ENCODE assay signal across 18 mouse cellular contexts in genomic region chr10:68001456-68001855, GRCm38 (mm10). TPM values are rescaled to one million over a fixed set of nuclear protein-coding genes. Genes with fewer than 3 reads are reported as not detected.
DNase-seq lines count a peak whose midpoint lies in the region; ATAC-seq and TF ChIP-seq lines count a peak whose summit lies in the region.
"Had no signal": no experiment of that assay in that cellular context is flagged by ENCODE, and none has a peak within 500 bp of the region (broad histone marks: within the 10 kb centered on the region; RNA-seq: fewer than 3 reads in every experiment).

No protein-coding gene starts in this region.

- no peaks in the 10 kb centered on the region for H3K36me3 ChIP-seq in forebrain, postnatal 0 days (ENCODE audit: insufficient read depth)
- H3K36me3 ChIP-seq in forebrain, embryonic 14.5 days (ENCODE audit: control insufficient read depth, insufficient read depth, low read length): peaks cover 5% of the 10 kb centered on the region; the same call in 1 of the 2 replicates
- H3K36me3 ChIP-seq in ES-Bruce4 (ENCODE audit: control insufficient read depth, insufficient read depth, low read length, poor library complexity, severe bottlenecking): no peaks in the 10 kb centered on the region
- H3K36me3 ChIP-seq: embryonic facial prominence, embryonic 13.5 days; hindbrain, embryonic 12.5 days had no signal

- no peaks in the 10 kb centered on the region for H3K27me3 ChIP-seq in forebrain, postnatal 0 days (ENCODE audit: insufficient read depth, low read length)
- H3K27me3 ChIP-seq in forebrain, embryonic 14.5 days (replicated peaks; ENCODE audit: control insufficient read depth, insufficient read depth, low read length): no peaks in the 10 kb centered on the region
- H3K27me3 ChIP-seq in ES-Bruce4 (ENCODE audit: control insufficient read depth, insufficient read depth, low read length, poor library complexity, severe bottlenecking): no peaks in the 10 kb centered on the region
- H3K27me3 ChIP-seq: embryonic facial prominence, embryonic 13.5 days; forebrain, embryonic 12.5 days; hindbrain, embryonic 12.5 days had no signal

- no peak overlapping the region for H3K27ac ChIP-seq in forebrain, postnatal 0 days (ENCODE audit: low read depth, low read length)
- H3K27ac ChIP-seq in forebrain, embryonic 14.5 days (ENCODE audit: low read depth, low read length): no peak overlapping the region
- no peak overlapping the region for H3K27ac ChIP-seq in ES-Bruce4 (ENCODE audit: insufficient read depth, low read length)
- no peak overlapping the region for H3K27ac ChIP-seq in embryonic fibroblast, embryonic 13.5 days (ENCODE audit: insufficient read depth, low read length)
- H3K27ac ChIP-seq: embryonic facial prominence, embryonic 13.5 days; forebrain, embryonic 12.5 days; hindbrain, embryonic 12.5 days had no signal

- no peak overlapping the region for H3K9ac ChIP-seq in forebrain, postnatal 0 days
- H3K9ac ChIP-seq in forebrain, embryonic 14.5 days (ENCODE audit: low read length): no peak overlapping the region
- H3K9ac ChIP-seq in ES-Bruce4 (ENCODE audit: low read depth, poor library complexity, severe bottlenecking): no peak overlapping the region
- H3K9ac ChIP-seq: embryonic facial prominence, embryonic 13.5 days; forebrain, embryonic 12.5 days; hindbrain, embryonic 12.5 days had no signal

- no peak for DNase-seq in forebrain, postnatal 0 days
- no peak for DNase-seq in forebrain, embryonic 14.5 days (ENCODE audit: low spot score)
- no peak for DNase-seq in lung, adult 2 months
- DNase-seq in lung, postnatal 10 days: no peak
- DNase-seq in adrenal gland, adult 18-20 months (ENCODE audit: low spot score in 2 of 2): no peak
- DNase-seq in spleen, postnatal 4 days (ENCODE audit: low spot score in 2 of 2): no peak
- DNase-seq: adrenal gland, postnatal 14 days; cerebellum, adult 11 months; kidney, adult 18-20 months; lung, postnatal 14 days; right cerebral cortex, postnatal 14 days had no signal

- H3K9me3 ChIP-seq in forebrain, postnatal 0 days (ENCODE audit: low read length): no peaks in the 10 kb centered on the region
- no peaks in the 10 kb centered on the region for H3K9me3 ChIP-seq in forebrain, embryonic 14.5 days (replicated peaks; ENCODE audit: control insufficient read depth, low read length)
- no peaks in the 10 kb centered on the region for H3K9me3 ChIP-seq in ES-Bruce4 (replicated peaks; ENCODE audit: control insufficient read depth, insufficient read depth, low read length, poor library complexity, severe bottlenecking)
- H3K9me3 ChIP-seq: embryonic facial prominence, embryonic 13.5 days; forebrain, embryonic 12.5 days; hindbrain, embryonic 12.5 days had no signal

- 90% methylated on average over 6 of the region's 6 CpGs for WGBS in forebrain, postnatal 0 days
- 90% methylated on average over 6 of the region's 6 CpGs for WGBS in forebrain, embryonic 14.5 days
- 86% methylated on average over 6 of the region's 6 CpGs for WGBS in lung, adult 2 months

- H3K4me2 ChIP-seq in forebrain, postnatal 0 days (ENCODE audit: low read depth): no peak overlapping the region
- H3K4me2 ChIP-seq in forebrain, embryonic 14.5 days (ENCODE audit: low read length): no peak overlapping the region
- H3K4me2 ChIP-seq: embryonic facial prominence, embryonic 13.5 days; forebrain, embryonic 12.5 days; hindbrain, embryonic 12.5 days; midbrain, embryonic 11.5 days had no signal

- TF ChIP-seq CTCF in forebrain, postnatal 0 days (IDR thresholded peaks at IDR 0.05; ENCODE audit: low read depth): peak; percentile 27; the same call in 1 of the 2 replicates
- peak; percentile 24; the same call in 1 of the 2 replicates for TF ChIP-seq CTCF in lung, adult 2 months (IDR thresholded peaks at IDR 0.05; ENCODE audit: insufficient read depth, low read length)
- TF ChIP-seq CTCF in ES-Bruce4 (IDR thresholded peaks at IDR 0.05; ENCODE audit: low read depth, low read length): peak; percentile 80
- TF ChIP-seq CTCF in embryonic fibroblast, embryonic 13.5 days (IDR thresholded peaks at IDR 0.05; ENCODE audit: borderline replicate concordance, insufficient read depth, low read length): peak; percentile 8; the same call in 1 of the 2 replicates

- ATAC-seq in forebrain, postnatal 0 days: no peak
- no peak for ATAC-seq in forebrain, embryonic 14.5 days

- 0 out of 2 replicates have a peak, but pooled peaks cover 2% of the 10 kb centered on the region for H3K4me1 ChIP-seq in forebrain, postnatal 0 days (ENCODE audit: insufficient read depth)
- H3K4me1 ChIP-seq in forebrain, embryonic 14.5 days (ENCODE audit: control insufficient read depth, insufficient read depth, low read length): no peaks in the 10 kb centered on the region
- H3K4me1 ChIP-seq in lung, adult 2 months (ENCODE audit: control insufficient read depth, insufficient read depth, low read length): peaks cover 3% of the 10 kb centered on the region
- H3K4me1 ChIP-seq in ES-Bruce4 (ENCODE audit: control insufficient read depth, insufficient read depth, low read length): no peaks in the 10 kb centered on the region
- H3K4me1 ChIP-seq in embryonic fibroblast, embryonic 13.5 days (ENCODE audit: control insufficient read depth, insufficient read depth, low read length): no peaks in the 10 kb centered on the region
- H3K4me1 ChIP-seq: forebrain, embryonic 12.5 days had no signal

- H3K4me3 ChIP-seq in forebrain, postnatal 0 days (ENCODE audit: low read depth, low read length): no peak overlapping the region
- no peak overlapping the region for H3K4me3 ChIP-seq in forebrain, embryonic 14.5 days (ENCODE audit: low read depth, low read length)
- H3K4me3 ChIP-seq in lung, adult 2 months (replicated peaks; ENCODE audit: extremely low read depth, low read depth, low read length): no peak overlapping the region
- H3K4me3 ChIP-seq in ES-Bruce4 (ENCODE audit: low read depth, low read length): no peak overlapping the region
- H3K4me3 ChIP-seq in embryonic fibroblast, embryonic 13.5 days (ENCODE audit: insufficient read depth, low read length): no peak overlapping the region
- H3K4me3 ChIP-seq: embryonic facial prominence, embryonic 13.5 days; forebrain, embryonic 12.5 days; hindbrain, embryonic 12.5 days had no signal

- TF ChIP-seq POLR2A in lung, adult 2 months (IDR thresholded peaks at IDR 0.05; ENCODE audit: borderline replicate concordance, extremely low read depth, low read depth, low read length): no peak
- TF ChIP-seq POLR2A in ES-Bruce4 (IDR thresholded peaks at IDR 0.05; ENCODE audit: insufficient read depth, low read length): no peak
- TF ChIP-seq POLR2A in embryonic fibroblast, embryonic 13.5 days (IDR thresholded peaks at IDR 0.05; ENCODE audit: low read depth, low read length): no peak

- no peak for TF ChIP-seq EP300 in ES-Bruce4 (IDR thresholded peaks at IDR 0.05; ENCODE audit: insufficient read depth, low read depth, low read length)

RNA-seq across cellular contexts. Expression of gene Rtkn2, which starts 22.1 kb away (rescaled TPM):
- total RNA-seq in forebrain, postnatal 0 days (2014; rRNA removed): 4.5 and 4.9 TPM in 2 replicates
- polyA plus RNA-seq in forebrain, postnatal 0 days (2015; fragmentation: Nextera tagmentation; extraction: Ambion mirVana): 3.2 and 4.2 TPM in 2 replicates
- 11.1 and 11.2 TPM in 2 replicates for polyA plus RNA-seq in forebrain, embryonic 14.5 days (2014; fragmentation: Nextera tagmentation; extraction: Ambion mirVana)
- 37.1 and 56.1 TPM in 2 replicates for polyA plus RNA-seq in lung, adult 2 months (2012; rRNA removed)
- 16.4 and 19.4 TPM in 2 replicates for polyA plus RNA-seq in ES-Bruce4 (2011; ENCODE audit: insufficient read depth, insufficient read length, low read depth, missing spikeins)
- polyA plus RNA-seq in embryonic fibroblast, embryonic 13.5 days (2011; ENCODE audit: insufficient read length, low read depth, missing spikeins): 1.2 and 3.0 TPM in 2 replicates
- under 1 TPM; 0.13 to 0.27 TPM for total RNA-seq in adrenal gland, adult 18-20 months (2021)
- polyA plus RNA-seq: large intestine, adult 2 months had no signal

Comparison
In these comparisons a context has a peak if more than half of its experiments do, and no peak if none do; other contexts are left out.
1. CTCF ChIP-seq: peak in every context shown above with its lines; median percentile 80 in ES-Bruce4; 27 in forebrain, postnatal 0 days; 24 in lung, adult 2 months; 8 in embryonic fibroblast, embryonic 13.5 days.